Mouse (Mus musculus): Measurements from ENCODE around the gene Lax1. TPM values are rescaled to one million over a fixed set of nuclear protein-coding genes. Genes with fewer than 3 reads are reported as not detected.
A peak's percentile ranks its signal among the peaks of the same experiment; 100 is the strongest.

The Lax1 gene
- not detected in 2 replicates for polyA plus RNA-seq (2015; fragmentation: Nextera tagmentation; extraction: Ambion mirVana)

- 64% methylated on average over 6 of the region's 6 CpGs for WGBS
- no peak for ATAC-seq
- Histone ChIP-seq H3K27me3 (no peaks in the 10 kb centered on the region), H3K36me3 (ENCODE audit: poor library complexity, severe bottlenecking) (no peaks in the 10 kb centered on the region), H3K4me2 (no peak within 1 kb of the TSS), H3K27ac (no peak within 1 kb of the TSS), H3K9me3 (replicated peaks) (no peaks in the 10 kb centered on the region), H3K4me3 (no peak within 1 kb of the TSS), H3K9ac (no peak within 1 kb of the TSS), H3K4me1 (peaks cover 7% of the 10 kb centered on the region; the same call in 1 of the 2 replicates)
Observed at GRCm38 (mm10) chr1:133689897-133690296, at the start of gene Lax1. Gene Lax1, minus strand, starts transcription at chr1:133690108.

- peaks cover 2% of the 10 kb centered on the region for H3K36me3 ChIP-seq (ENCODE audit: poor library complexity, severe bottlenecking)
- no peak overlapping the region for H3K27ac ChIP-seq
- H3K9ac ChIP-seq, result no peak overlapping the region
- 74% methylated on average over 7 of the region's 7 CpGs for WGBS
- H3K4me1 ChIP-seq, result peaks cover 15% of the 10 kb centered on the region
- ATAC-seq, result 0 out of 2 replicates have a peak, but pooled peaks have one; percentile 39
- no peaks in the 10 kb centered on the region for H3K27me3 ChIP-seq
- no peaks in the 10 kb centered on the region for H3K9me3 ChIP-seq (replicated peaks)
- H3K4me3 ChIP-seq, result no peak overlapping the region
- no peak overlapping the region for H3K4me2 ChIP-seq
Observed at GRCm38 (mm10) chr1:133736664-133737063, 46.8 kb upstream of the Lax1 start.

GRCm38 (mm10) chr1:133735995-133736652 is 46.2 kb upstream of the Lax1 start:
- no peak overlapping the region for H3K27ac ChIP-seq
- 16% methylated on average over 17 of the region's 17 CpGs for WGBS
- H3K9me3 ChIP-seq (replicated peaks), result no peaks in the 10 kb centered on the region
- H3K4me3 ChIP-seq, result peak overlapping the region; percentile 44
- peak; percentile 96 for ATAC-seq
- peaks cover 14% of the 10 kb centered on the region for H3K4me1 ChIP-seq
- peaks cover 6% of the 10 kb centered on the region for H3K36me3 ChIP-seq (ENCODE audit: poor library complexity, severe bottlenecking)
- peak overlapping the region; percentile 58 for H3K4me2 ChIP-seq
- H3K9ac ChIP-seq, result peak overlapping the region; percentile 80
- H3K27me3 ChIP-seq, result no peaks in the 10 kb centered on the region

- Histone ChIP-seq H3K36me3 (ENCODE audit: poor library complexity, severe bottlenecking) (peaks cover 33% of the 10 kb centered on the region), H3K4me1 (peaks cover 14% of the 10 kb centered on the region), H3K9ac (no peak overlapping the region), H3K27me3 (no peaks in the 10 kb centered on the region), H3K4me2 (no peak overlapping the region), H3K27ac (no peak overlapping the region), H3K9me3 (replicated peaks) (no peaks in the 10 kb centered on the region), H3K4me3 (no peak overlapping the region)
- 67% methylated on average over 11 of the region's 11 CpGs for WGBS
- no peak for ATAC-seq
Observed at GRCm38 (mm10) chr1:133732814-133733213, 42.9 kb upstream of the Lax1 start.

GRCm38 (mm10) chr1:133728339-133728738 is 38.4 kb upstream of the Lax1 start:
- Histone ChIP-seq H3K9me3 (replicated peaks) (no peaks in the 10 kb centered on the region), H3K4me2 (no peak overlapping the region), H3K4me1 (no peaks in the 10 kb centered on the region), H3K27me3 (no peaks in the 10 kb centered on the region), H3K27ac (no peak overlapping the region), H3K36me3 (ENCODE audit: poor library complexity, severe bottlenecking) (peaks cover 42% of the 10 kb centered on the region), H3K9ac (no peak overlapping the region), H3K4me3 (no peak overlapping the region)
- ATAC-seq, result no peak
- 89% methylated on average over 7 of the region's 7 CpGs for WGBS

GRCm38 (mm10) chr1:133720342-133720741 is 30.4 kb upstream of the Lax1 start:
- no peak overlapping the region for H3K27ac ChIP-seq
- no peak for ATAC-seq
- H3K9me3 ChIP-seq (replicated peaks), result no peaks in the 10 kb centered on the region
- no peak overlapping the region for H3K4me3 ChIP-seq
- no peaks in the 10 kb centered on the region for H3K4me1 ChIP-seq
- no peaks in the 10 kb centered on the region for H3K27me3 ChIP-seq
- 85% methylated on average over 7 of the region's 7 CpGs for WGBS
- H3K9ac ChIP-seq, result no peak overlapping the region
- H3K4me2 ChIP-seq, result no peak overlapping the region
- peaks cover 30% of the 10 kb centered on the region for H3K36me3 ChIP-seq (ENCODE audit: poor library complexity, severe bottlenecking)

- ATAC-seq, result no peak
- H3K4me2 ChIP-seq, result no peak overlapping the region
- H3K27me3 ChIP-seq, result no peaks in the 10 kb centered on the region
- H3K36me3 ChIP-seq (ENCODE audit: poor library complexity, severe bottlenecking), result peaks cover 30% of the 10 kb centered on the region
- no peak overlapping the region for H3K27ac ChIP-seq
- H3K4me1 ChIP-seq, result no peaks in the 10 kb centered on the region
- no peak overlapping the region for H3K9ac ChIP-seq
- no peak overlapping the region for H3K4me3 ChIP-seq
- no peaks in the 10 kb centered on the region for H3K9me3 ChIP-seq (replicated peaks)
- 91% methylated on average over 8 of the region's 8 CpGs for WGBS
Observed at GRCm38 (mm10) chr1:133718786-133719185, 28.9 kb upstream of the Lax1 start.

GRCm38 (mm10) chr1:133718296-133718695 is 28.4 kb upstream of the Lax1 start:
- Histone ChIP-seq H3K4me3 (no peak overlapping the region), H3K36me3 (ENCODE audit: poor library complexity, severe bottlenecking) (peaks cover 30% of the 10 kb centered on the region), H3K9ac (no peak overlapping the region), H3K27me3 (no peaks in the 10 kb centered on the region), H3K9me3 (replicated peaks) (no peaks in the 10 kb centered on the region), H3K27ac (no peak overlapping the region), H3K4me2 (no peak overlapping the region), H3K4me1 (no peaks in the 10 kb centered on the region)
- WGBS, result 72% methylated on average over 3 of the region's 3 CpGs
- ATAC-seq, result no peak

- H3K9me3 ChIP-seq (replicated peaks), result no peaks in the 10 kb centered on the region
- H3K4me1 ChIP-seq, result peaks cover 10% of the 10 kb centered on the region
- H3K4me2 ChIP-seq, result no peak overlapping the region
- no peak overlapping the region for H3K9ac ChIP-seq
- no peaks in the 10 kb centered on the region for H3K27me3 ChIP-seq
- no peak overlapping the region for H3K4me3 ChIP-seq
- H3K27ac ChIP-seq, result no peak overlapping the region
- no peak for ATAC-seq
- 30% methylated on average over 7 of the region's 7 CpGs for WGBS
- peaks cover 30% of the 10 kb centered on the region for H3K36me3 ChIP-seq (ENCODE audit: poor library complexity, severe bottlenecking)
Observed at GRCm38 (mm10) chr1:133716464-133716863, 26.6 kb upstream of the Lax1 start.

GRCm38 (mm10) chr1:133715191-133715590 is 25.3 kb upstream of the Lax1 start:
- Histone ChIP-seq H3K27ac (no peak overlapping the region), H3K4me1 (peaks cover 11% of the 10 kb centered on the region), H3K9me3 (replicated peaks) (no peaks in the 10 kb centered on the region), H3K9ac (no peak overlapping the region), H3K4me3 (no peak overlapping the region), H3K27me3 (no peaks in the 10 kb centered on the region), H3K4me2 (no peak overlapping the region), H3K36me3 (ENCODE audit: poor library complexity, severe bottlenecking) (peaks cover 30% of the 10 kb centered on the region)
- WGBS, result 59% methylated on average over 1 of the region's 1 CpGs
- no peak for ATAC-seq

- Histone ChIP-seq H3K4me3 (no peak overlapping the region), H3K36me3 (ENCODE audit: poor library complexity, severe bottlenecking) (peaks cover 17% of the 10 kb centered on the region), H3K27me3 (no peaks in the 10 kb centered on the region), H3K27ac (no peak overlapping the region), H3K4me1 (peaks cover 11% of the 10 kb centered on the region), H3K9me3 (replicated peaks) (no peaks in the 10 kb centered on the region), H3K4me2 (no peak overlapping the region), H3K9ac (no peak overlapping the region)
- no peak for ATAC-seq
- 52% methylated on average over 2 of the region's 2 CpGs for WGBS
Observed at GRCm38 (mm10) chr1:133713009-133713370, 23.1 kb upstream of the Lax1 start.

GRCm38 (mm10) chr1:133712288-133713008 is 22.5 kb upstream of the Lax1 start:
- H3K4me1 ChIP-seq, result peaks cover 11% of the 10 kb centered on the region
- no peak overlapping the region for H3K4me2 ChIP-seq
- no peak overlapping the region for H3K9ac ChIP-seq
- ATAC-seq, result no peak
- no peak overlapping the region for H3K27ac ChIP-seq
- WGBS, result 61% methylated on average over 12 of the region's 12 CpGs
- no peak overlapping the region for H3K4me3 ChIP-seq
- H3K9me3 ChIP-seq (replicated peaks), result no peaks in the 10 kb centered on the region
- H3K36me3 ChIP-seq (ENCODE audit: poor library complexity, severe bottlenecking), result peaks cover 13% of the 10 kb centered on the region
- no peaks in the 10 kb centered on the region for H3K27me3 ChIP-seq

All from forebrain, embryonic 13.5 days (tissue).